9 mouse cellular contexts compared by ENCODE assay signal in the genomic region with DNA sequence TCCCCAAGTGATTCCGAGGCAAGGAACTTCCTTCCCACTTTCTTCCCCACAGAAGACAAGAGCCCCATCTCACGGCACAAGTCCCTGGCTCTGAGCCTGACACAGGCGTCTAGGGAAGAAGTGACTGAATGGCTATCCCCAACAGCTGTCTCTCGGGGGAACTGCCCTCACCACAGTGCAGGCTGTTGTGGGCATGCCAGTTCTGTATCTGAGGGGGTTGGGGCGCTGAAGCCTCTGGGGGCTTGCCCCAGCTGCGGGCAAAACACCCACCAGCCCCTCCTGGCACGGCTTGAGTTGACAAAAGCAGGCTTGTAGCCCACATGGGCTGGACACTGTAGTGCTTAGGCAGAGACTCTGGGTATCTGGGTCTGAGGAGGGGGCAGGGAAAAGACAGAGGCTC. TPM values are rescaled to one million over a fixed set of nuclear protein-coding genes. Genes with fewer than 3 reads are reported as not detected.
DNase-seq lines count a peak whose midpoint lies in the region; ATAC-seq and TF ChIP-seq lines count a peak whose summit lies in the region.
"Had no signal": no experiment of that assay in that cellular context is flagged by ENCODE, and none has a peak within 500 bp of the region (broad histone marks: within the 10 kb centered on the region; RNA-seq: fewer than 3 reads in every experiment).

No protein-coding gene starts in this region.

- H3K4me3 ChIP-seq in liver, postnatal 0 days (ENCODE audit: low read depth, low read length), result no peak overlapping the region
- H3K4me3 ChIP-seq in forebrain, embryonic 15.5 days, result no peak overlapping the region

- H3K36me3 ChIP-seq in liver, postnatal 0 days (replicated peaks; ENCODE audit: insufficient read depth, low read length), result no peaks in the 10 kb centered on the region
- peaks cover 11% of the 10 kb centered on the region for H3K36me3 ChIP-seq in forebrain, embryonic 15.5 days

- no peak overlapping the region for H3K9ac ChIP-seq in liver, postnatal 0 days (replicated peaks)
- H3K9ac ChIP-seq in forebrain, embryonic 15.5 days (replicated peaks), result no peak overlapping the region

- peak; percentile 33 for DNase-seq in adrenal gland, postnatal 14 days
- DNase-seq in adrenal gland, adult 8-10 months, result no peak
- DNase-seq in liver, postnatal 0 days, result no peak
- DNase-seq in liver, result no peak
- peak; percentile 42 for DNase-seq in lung, postnatal 36 days
- no peak for DNase-seq in gastrocnemius, postnatal 36 days
- no peak for DNase-seq in urinary bladder, postnatal 10 days (ENCODE audit: low spot score)

- H3K27ac ChIP-seq in liver, postnatal 0 days (ENCODE audit: low read depth), result peak overlapping the region; percentile 76
- peak overlapping the region; percentile 67 for H3K27ac ChIP-seq in forebrain, embryonic 15.5 days (replicated peaks)

- intact Hi-C loops in gastrocnemius, postnatal 36 days (cut with DNase I), result no loop called here

- H3K4me2 ChIP-seq in liver, postnatal 0 days (ENCODE audit: low read depth, low read length), result no peak overlapping the region
- H3K4me2 ChIP-seq in forebrain, embryonic 15.5 days (replicated peaks), result no peak overlapping the region

- peak; percentile 24; the same call in 1 of the 2 replicates for ATAC-seq in liver, postnatal 0 days
- no peak for ATAC-seq in forebrain, embryonic 15.5 days (replicated peaks)

- 28% methylated on average over 7 of the region's 7 CpGs for WGBS in liver, postnatal 0 days (ENCODE audit: insufficient replicate concordance)
- 36% methylated on average over 7 of the region's 7 CpGs for WGBS in forebrain, embryonic 15.5 days

- TF ChIP-seq EP300 in liver, postnatal 0 days (IDR thresholded peaks at IDR 0.05; ENCODE audit: low read depth), result no peak

- H3K9me3 ChIP-seq in liver, postnatal 0 days (ENCODE audit: low read length), result no peaks in the 10 kb centered on the region
- H3K9me3 ChIP-seq in forebrain, embryonic 15.5 days, result no peaks in the 10 kb centered on the region

- TF ChIP-seq CTCF in liver, postnatal 0 days (IDR thresholded peaks at IDR 0.05; ENCODE audit: low read depth), result no peak

- H3K4me1 ChIP-seq in liver, postnatal 0 days (ENCODE audit: insufficient read depth), result peaks cover 28% of the 10 kb centered on the region
- peaks cover 83% of the 10 kb centered on the region for H3K4me1 ChIP-seq in forebrain, embryonic 15.5 days

- no peaks in the 10 kb centered on the region for H3K27me3 ChIP-seq in liver, postnatal 0 days (ENCODE audit: insufficient read depth, low read length)
- no peaks in the 10 kb centered on the region for H3K27me3 ChIP-seq in forebrain, embryonic 15.5 days

RNA-seq across cellular contexts. Expression of gene Soga1, which starts 14.9 kb away (rescaled TPM):
- total RNA-seq in adrenal gland, postnatal 14 days (2021), result 31.9 and 33.5 TPM in 2 replicates
- 10 to 100 TPM; 38.6 to 50.0 (median 46.5) TPM for total RNA-seq in adrenal gland, adult 8-10 months (2022)
- 0.65 and 1.0 TPM in 2 replicates for polyA plus RNA-seq in liver, postnatal 0 days (2015; fragmentation: Nextera tagmentation; extraction: Ambion mirVana)
- 5.7 and 8.2 TPM in 2 replicates for polyA plus RNA-seq in forebrain, embryonic 15.5 days (2015; fragmentation: Nextera tagmentation; extraction: Ambion mirVana)
- 1 to 10 TPM; 3.9 to 4.1 TPM for total RNA-seq in gastrocnemius, postnatal 36 days (2021)

RNA-seq across cellular contexts. Expression of gene Tldc2, which starts 22.7 kb away (rescaled TPM):
- total RNA-seq in adrenal gland, postnatal 14 days (2021), result not detected in 2 replicates
- total RNA-seq in adrenal gland, adult 8-10 months (2022), result not detected
- polyA plus RNA-seq in liver, postnatal 0 days (2015; fragmentation: Nextera tagmentation; extraction: Ambion mirVana), result not detected in 2 replicates
- polyA plus RNA-seq in forebrain, embryonic 15.5 days (2015; fragmentation: Nextera tagmentation; extraction: Ambion mirVana), result not detected in 2 replicates
- total RNA-seq in gastrocnemius, postnatal 36 days (2021), result not detected
- total RNA-seq: layer of hippocampus, adult 18-20 months had no signal

RNA-seq across cellular contexts. Expression of gene Dsn1, which starts 57.2 kb away (rescaled TPM):
- 8.3 and 9.2 TPM in 2 replicates for total RNA-seq in adrenal gland, postnatal 14 days (2021)
- total RNA-seq in adrenal gland, adult 8-10 months (2022), result 1 to 10 TPM; 4.8 to 7.7 (median 6.4) TPM
- polyA plus RNA-seq in liver, postnatal 0 days (2015; fragmentation: Nextera tagmentation; extraction: Ambion mirVana), result 12.4 and 14.0 TPM in 2 replicates
- 21.7 and 23.1 TPM in 2 replicates for polyA plus RNA-seq in forebrain, embryonic 15.5 days (2015; fragmentation: Nextera tagmentation; extraction: Ambion mirVana)
- total RNA-seq in gastrocnemius, postnatal 36 days (2021), result 1 to 10 TPM; 1.2 to 1.3 TPM

Comparison
In these comparisons a context has a peak if more than half of its experiments do, and no peak if none do; other contexts are left out.
1. DNase-seq: peak in adrenal gland, postnatal 14 days (single experiment) and lung, postnatal 36 days (single experiment); none in adrenal gland, adult 8-10 months (single experiment), liver, postnatal 0 days (single experiment), liver (single experiment), gastrocnemius, postnatal 36 days (0 of 2) and urinary bladder, postnatal 10 days (single experiment).